Mouse (Mus musculus) liver, embryonic 14.5 days (tissue): ENCODE data around the gene Pkig.

Source experiments
- CTCF ChIP-seq: IDR thresholded peaks from 2 replicates; pipeline ENCODE4 v1.5.1; 2016; ENCODE audit warnings: antibody characterized with exemption, low read depth, control low read depth
- EP300 ChIP-seq: IDR thresholded peaks from 2 replicates; pipeline ENCODE4 v1.6.1; 2016; ENCODE audit warnings: antibody characterized with exemption, low read depth

- no peak for TF ChIP-seq CTCF
- TF ChIP-seq EP300: no peak
Observed at GRCm38 (mm10) chr2:163661371-163661850, 3.2 kb downstream of the Pkig start.
